Mouse (Mus musculus) heart, embryonic 14.5 days (tissue): Measurements from ENCODE around the gene Samd10. TPM values are rescaled to one million over a fixed set of nuclear protein-coding genes. Genes with fewer than 3 reads are reported as not detected.

Experiments used
- ATAC-seq: fragments of 200-750 bp; cut with Nextera tagmentation; 2 replicates; pipeline ENCODE4 v1.8.0; 2017; ENCODE audit warnings: low read depth, moderate TSS enrichment; ENCODE audit not compliant: insufficient number of reproducible peaks, insufficient read depth, low FRiP score
- H3K27ac ChIP-seq, 2 experiments: fragments of 200-500 bp in 1 of 2; fragments of 300-500 bp in 1 of 2; sonication (generic) in 1 of 2; replicated peaks in 1 of 2; 2 replicates each; pipeline ENCODE4 v1.5.1; 2012 to 2014; ENCODE audit warnings: low read depth in 2 of 2, low read length in 2 of 2, control low read depth in 1 of 2, mild to moderate bottlenecking in 1 of 2, mixed read lengths in 1 of 2; ENCODE audit not compliant: control insufficient read depth in 1 of 2, insufficient read depth in 1 of 2
- H3K27me3 ChIP-seq: fragments of 300-500 bp; sonication (generic); 2 replicates; pipeline ENCODE4 v1.6.1; 2014; ENCODE audit warnings: mild to moderate bottlenecking, low read length, control low read depth; ENCODE audit not compliant: control insufficient read depth, insufficient read depth
- H3K36me3 ChIP-seq: fragments of 300-500 bp; sonication (generic); 2 replicates; pipeline ENCODE4 v1.6.1; 2014; ENCODE audit warnings: mild to moderate bottlenecking, control low read depth, low read length, mixed read lengths; ENCODE audit not compliant: control insufficient read depth, insufficient read depth
- H3K4me1 ChIP-seq, 2 experiments: fragments of 200-500 bp in 1 of 2; fragments of 300-500 bp in 1 of 2; sonication (generic) in 1 of 2; 2 replicates each; pipeline ENCODE4 v1.6.1; 2012 to 2014; ENCODE audit warnings: low read length in 2 of 2, control low read depth in 1 of 2, mixed read lengths in 1 of 2; ENCODE audit not compliant: control insufficient read depth in 2 of 2, insufficient read depth in 2 of 2
- H3K4me2 ChIP-seq: fragments of 300-500 bp; sonication (generic); 2 replicates; pipeline ENCODE4 v1.6.1; 2014; ENCODE audit warnings: mild to moderate bottlenecking, low read length
- H3K4me3 ChIP-seq, 2 experiments: fragments of 200-500 bp in 1 of 2; fragments of 300-500 bp in 1 of 2; sonication (generic) in 1 of 2; 2 replicates each; pipeline ENCODE4 v1.5.1; 2012 to 2014; ENCODE audit warnings: low read length in 2 of 2, mild to moderate bottlenecking in 2 of 2, control low read depth in 1 of 2, low read depth in 1 of 2, moderate library complexity in 1 of 2; ENCODE audit not compliant: control insufficient read depth in 1 of 2, insufficient read depth in 1 of 2
- H3K9ac ChIP-seq: fragments of 300-500 bp; sonication (generic); 2 replicates; pipeline ENCODE4 v1.6.1; 2014; ENCODE audit warnings: mild to moderate bottlenecking, low read length
- H3K9me3 ChIP-seq: fragments of 300-500 bp; sonication (generic); 2 replicates; pipeline ENCODE4 v1.6.1; 2016; ENCODE audit warnings: low read length, control low read depth; ENCODE audit not compliant: control insufficient read depth
- WGBS: fragments of 180-500 bp; shearing (Covaris S2); extraction: QIAGEN DNeasy Blood & Tissue Kit; methylation state at CpG from one replicate; pipeline ENCODE4 v1.1.7; 2014; 5-methylcytosine and 5-hydroxymethylcytosine counted together
- polyA plus RNA-seq: library from polyadenylated mRNA; unstranded; fragments of >200 nt; fragmentation: Nextera tagmentation; extraction: Ambion mirVana; gene quantifications from 2 replicates; pipeline ENCODE4 v1.2.1, GENCODE M21; 2014

Gene Samd10
- polyA plus RNA-seq, 1 experiment from 2014 or later, result 13.3 TPM

DNA sequence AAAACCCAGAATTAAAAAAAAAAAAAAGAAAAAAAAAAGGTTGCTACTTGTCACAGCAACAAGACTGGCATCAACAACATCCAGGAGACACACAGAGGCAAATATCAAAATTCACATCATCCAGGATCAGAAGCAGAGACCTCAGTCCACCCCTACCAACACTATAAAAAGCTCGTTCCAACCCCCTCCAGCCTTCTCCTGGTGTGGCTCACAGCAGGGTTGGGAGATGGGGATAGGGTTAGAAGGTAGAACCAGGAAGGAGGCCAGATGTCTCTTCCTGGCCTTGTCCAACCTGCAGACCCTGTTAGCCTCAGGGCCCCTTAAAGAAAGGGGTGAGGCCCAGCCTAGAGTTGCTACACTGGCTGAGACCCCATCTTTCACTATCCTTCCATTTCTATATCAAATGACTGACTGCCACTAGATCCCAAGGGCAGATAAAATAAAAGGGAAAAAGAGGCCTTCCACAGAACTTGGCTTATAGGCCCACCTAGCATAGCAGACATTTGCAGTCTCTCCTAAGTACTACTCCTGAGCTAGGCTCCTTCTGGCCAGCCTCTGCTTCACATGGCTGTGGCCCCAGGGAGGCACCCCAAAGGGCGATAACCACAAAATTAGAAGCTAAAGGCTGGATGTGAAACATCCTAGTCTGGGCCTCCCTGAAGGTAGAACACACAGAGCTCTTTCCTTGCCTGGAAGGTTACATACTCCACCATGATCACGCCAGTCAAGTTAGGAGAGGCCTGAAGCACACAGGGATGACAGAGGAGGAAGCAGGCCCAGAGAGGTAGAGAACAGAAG lies 15.4 kb downstream of the Samd10 start:
- Histone ChIP-seq H3K36me3 (peaks cover 57% of the 10 kb centered on the region), H3K4me1 (peaks cover 15 to 24% of the 10 kb centered on the region in 2 experiments), H3K27me3 (no peaks in the 10 kb centered on the region), H3K9ac (no peak overlapping the region), H3K4me2 (no peak overlapping the region), H3K27ac (no peak overlapping the region), H3K9me3 (no peaks in the 10 kb centered on the region), H3K4me3 (no peak overlapping the region)
- 83% methylated on average over 3 of the region's 3 CpGs for whole genome bisulfite sequencing
- ATAC-seq, result no peak

DNA sequence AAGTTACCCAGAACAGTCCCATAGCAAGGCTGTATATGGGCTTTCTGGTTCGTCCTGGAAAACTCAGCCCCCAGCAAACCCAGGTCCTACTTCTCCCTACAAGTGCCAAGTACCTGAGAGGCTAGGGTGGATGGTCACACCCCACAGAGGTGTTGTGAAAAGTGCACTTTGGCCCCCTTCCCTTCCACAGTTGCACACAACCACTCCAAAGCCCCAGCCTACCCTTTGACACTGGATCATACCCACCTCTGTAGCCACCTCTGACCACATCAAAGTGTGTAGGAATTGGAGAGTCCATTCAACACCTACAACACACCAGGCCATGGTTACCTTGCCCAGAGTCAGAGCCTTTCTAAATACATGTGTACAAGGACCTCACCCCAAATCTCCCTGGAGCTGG lies 16.1 kb downstream of the Samd10 start:
- ATAC-seq, result no peak
- H3K9me3 ChIP-seq, result no peaks in the 10 kb centered on the region
- H3K4me1 ChIP-seq, result peaks cover 22 to 31% of the 10 kb centered on the region in 2 experiments
- WGBS, result 75% methylated on average over 1 of the region's 1 CpGs
- no peak overlapping the region for H3K27ac ChIP-seq
- no peaks in the 10 kb centered on the region for H3K27me3 ChIP-seq
- H3K4me3 ChIP-seq, result no peak overlapping the region
- H3K4me2 ChIP-seq, result no peak overlapping the region
- H3K9ac ChIP-seq, result no peak overlapping the region
- H3K36me3 ChIP-seq, result peaks cover 49% of the 10 kb centered on the region

DNA sequence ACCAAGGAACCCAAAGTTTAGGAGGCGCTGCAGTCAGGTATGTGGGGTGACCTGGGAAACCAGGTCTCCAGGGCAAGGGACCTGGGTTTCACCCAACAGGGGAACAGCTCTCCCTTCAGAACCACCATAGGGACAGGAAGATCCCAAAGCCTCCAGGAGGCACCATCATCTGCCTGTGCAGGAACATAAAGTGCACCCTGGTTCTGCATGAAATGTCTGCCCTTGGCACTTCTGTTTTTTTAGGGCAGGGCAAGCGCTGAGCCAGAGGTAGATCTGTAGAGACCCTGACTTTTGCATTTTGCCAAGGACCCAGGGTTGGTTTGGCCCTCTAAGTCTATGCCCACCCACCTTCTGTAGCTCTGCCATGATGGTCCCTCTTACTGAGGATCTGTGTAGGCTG lies 16.7 kb downstream of the Samd10 start:
- peak overlapping the region; percentile 92 for H3K4me2 ChIP-seq
- H3K27ac ChIP-seq, result peak overlapping the region in 1 of 2 experiments; percentile 95; a peak in 1 of 4 replicates
- 0 out of 2 replicates have a peak overlapping the region, but pooled peaks have one; percentile 94 for H3K9ac ChIP-seq
- H3K27me3 ChIP-seq, result no peaks in the 10 kb centered on the region
- WGBS, result 86% methylated on average over 2 of the region's 2 CpGs
- peaks cover 25 to 37% of the 10 kb centered on the region in 2 experiments for H3K4me1 ChIP-seq
- no peak for ATAC-seq
- H3K36me3 ChIP-seq, result peaks cover 44% of the 10 kb centered on the region
- peak overlapping the region in 1 of 2 experiments; percentile 90; a peak in 2 of 4 replicates for H3K4me3 ChIP-seq
- H3K9me3 ChIP-seq, result no peaks in the 10 kb centered on the region

DNA sequence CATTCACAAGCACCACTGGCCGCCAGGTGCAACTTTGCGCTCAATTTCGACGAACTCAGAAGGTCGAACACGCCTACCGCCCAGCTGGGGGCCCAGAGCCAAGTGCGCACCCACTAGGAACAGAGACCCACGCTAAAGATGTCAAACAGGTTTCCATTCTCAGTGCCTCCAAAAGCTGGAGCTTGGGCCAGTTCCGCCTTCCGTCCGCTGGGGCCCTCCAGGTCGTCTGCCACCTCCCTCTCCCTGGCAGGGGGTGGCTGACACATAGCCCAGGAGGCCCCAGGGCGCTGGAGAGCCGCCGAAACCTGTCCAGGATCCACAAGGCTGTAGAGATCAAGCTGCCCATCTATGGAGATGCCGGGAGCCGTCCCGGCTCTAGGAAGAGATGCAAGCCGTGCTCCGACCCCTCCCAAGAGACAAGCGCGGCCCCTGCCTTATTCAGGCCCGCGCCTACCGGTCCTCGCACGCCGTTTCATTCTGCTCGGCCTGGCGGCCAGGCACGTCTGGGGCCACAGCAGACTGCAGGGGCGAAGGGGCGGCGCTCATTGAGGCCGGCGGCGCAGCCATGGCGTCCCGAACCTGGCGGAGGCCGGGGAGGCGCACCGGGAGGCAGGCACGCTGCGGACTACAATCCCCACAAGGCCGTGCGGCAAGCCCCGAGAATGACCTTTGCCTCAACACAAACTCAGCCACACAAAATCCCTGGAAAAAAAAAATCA lies 17.5 kb downstream of the Samd10 start:
- Histone ChIP-seq H3K27me3 (no peaks in the 10 kb centered on the region), H3K4me1 (peaks cover 25 to 37% of the 10 kb centered on the region in 2 experiments), H3K27ac (peak overlapping the region; percentile 90 to 95), H3K9me3 (no peaks in the 10 kb centered on the region), H3K36me3 (peaks cover 36% of the 10 kb centered on the region), H3K9ac (peak overlapping the region; percentile 94), H3K4me2 (peak overlapping the region; percentile 92), H3K4me3 (peak overlapping the region; percentile 84 to 90)
- WGBS, result under 1% methylated on average over 49 of the region's 49 CpGs
- peak; percentile 77 for ATAC-seq

DNA sequence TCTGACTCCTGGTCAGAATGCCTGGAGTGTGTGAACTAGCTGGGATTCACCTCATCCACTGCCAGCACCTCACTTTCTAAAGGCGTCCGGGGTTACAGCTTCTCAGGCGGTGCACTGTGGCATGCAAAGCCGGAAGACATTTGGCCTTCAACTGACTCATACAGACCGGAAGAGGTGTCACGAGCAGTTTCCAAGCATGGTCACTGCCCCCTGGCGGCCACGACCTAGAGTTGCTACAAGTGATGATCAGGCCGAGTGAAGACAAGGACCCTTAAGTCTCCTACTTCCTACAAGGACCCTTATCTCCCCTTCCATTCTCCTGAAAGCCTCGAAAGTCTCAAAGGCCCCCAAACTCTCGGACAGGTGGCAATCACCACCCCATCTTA lies 18.0 kb downstream of the Samd10 start:
- H3K27ac ChIP-seq, result peak overlapping the region; percentile 90 to 95
- peak overlapping the region; percentile 92 for H3K4me2 ChIP-seq
- H3K4me3 ChIP-seq, result peak overlapping the region; percentile 84 to 90
- peak overlapping the region; percentile 94 for H3K9ac ChIP-seq
- H3K4me1 ChIP-seq, result peaks cover 25 to 37% of the 10 kb centered on the region in 2 experiments
- peaks cover 30% of the 10 kb centered on the region for H3K36me3 ChIP-seq
- no peaks in the 10 kb centered on the region for H3K9me3 ChIP-seq
- peak; percentile 72 for ATAC-seq
- no peaks in the 10 kb centered on the region for H3K27me3 ChIP-seq
- WGBS, result under 1% methylated on average over 11 of the region's 11 CpGs

DNA sequence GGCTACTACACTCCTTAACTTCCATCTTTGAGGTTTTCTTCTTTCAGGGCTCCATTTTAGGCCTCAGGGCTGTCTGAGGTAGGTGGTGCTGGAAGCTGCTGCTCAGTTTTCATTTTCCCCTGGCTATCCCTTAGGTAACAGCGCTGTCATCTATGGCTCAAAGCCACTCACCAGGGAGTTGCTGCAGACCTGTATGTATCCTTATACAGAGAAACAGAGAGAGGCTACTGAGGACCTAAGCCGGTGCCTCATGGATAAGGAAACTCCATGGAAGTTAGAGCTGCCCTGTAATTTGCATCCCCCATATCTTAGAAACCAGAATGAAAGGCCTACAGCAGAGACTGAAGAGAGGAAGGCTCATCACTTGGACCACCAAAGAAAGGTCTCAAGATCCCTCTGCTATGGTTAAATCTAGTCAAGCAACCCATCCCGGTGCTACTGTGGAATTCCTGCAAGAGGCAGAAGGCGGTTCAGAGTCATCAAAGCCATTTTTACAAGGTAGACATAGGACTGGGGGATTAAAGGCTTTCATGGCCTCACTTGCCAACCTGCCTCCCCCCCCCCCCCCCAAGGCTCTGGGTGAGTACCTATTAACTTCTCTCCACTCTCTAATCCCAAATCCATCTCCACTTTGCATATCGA lies 18.8 kb downstream of the Samd10 start:
- H3K4me1 ChIP-seq, result peaks cover 25 to 37% of the 10 kb centered on the region in 2 experiments
- peak overlapping the region; percentile 84 to 90 for H3K4me3 ChIP-seq
- H3K9me3 ChIP-seq, result no peaks in the 10 kb centered on the region
- H3K9ac ChIP-seq, result peak overlapping the region; percentile 94
- 63% methylated on average over 5 of the region's 5 CpGs for WGBS
- ATAC-seq, result no peak
- peaks cover 23% of the 10 kb centered on the region for H3K36me3 ChIP-seq
- H3K4me2 ChIP-seq, result peak overlapping the region; percentile 92
- H3K27me3 ChIP-seq, result no peaks in the 10 kb centered on the region
- H3K27ac ChIP-seq, result peak overlapping the region; percentile 79 to 95; a peak in 3 of 4 replicates

DNA sequence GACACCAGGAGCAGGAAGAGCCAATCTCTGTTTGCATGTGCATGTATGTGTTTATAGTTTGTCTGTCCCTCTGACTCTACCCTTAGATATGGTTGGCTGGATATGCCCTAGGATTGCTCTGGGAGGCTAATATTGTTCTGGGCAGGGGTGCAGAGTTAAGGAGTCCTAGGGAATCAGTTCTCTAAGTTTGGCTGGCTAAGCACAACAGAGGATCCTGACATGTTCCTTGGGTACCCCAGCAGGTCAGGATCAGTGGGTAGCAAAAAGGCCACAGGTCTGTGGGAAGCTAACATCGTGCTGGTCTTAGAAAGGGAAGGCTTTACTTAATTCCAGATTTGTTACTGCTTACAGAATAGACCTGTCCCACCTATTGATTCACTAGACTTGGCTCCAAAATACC lies 19.3 kb downstream of the Samd10 start:
- H3K9me3 ChIP-seq, result no peaks in the 10 kb centered on the region
- no peaks in the 10 kb centered on the region for H3K27me3 ChIP-seq
- no peak overlapping the region for H3K9ac ChIP-seq
- H3K27ac ChIP-seq, result no peak overlapping the region
- ATAC-seq, result no peak
- no peak overlapping the region; the same call in 1 of the 2 replicates for H3K4me2 ChIP-seq
- H3K4me3 ChIP-seq, result no peak overlapping the region
- peaks cover 25 to 37% of the 10 kb centered on the region in 2 experiments for H3K4me1 ChIP-seq
- H3K36me3 ChIP-seq, result peaks cover 19% of the 10 kb centered on the region
- 89% methylated on average over 1 of the region's 1 CpGs for WGBS
